Mouse (Mus musculus): ENCODE measurements around the gene Rad51b.

- TF ChIP-seq CTCF (IDR thresholded peaks at IDR 0.05; ENCODE audit: low read depth, low read length) (peak; percentile 46; the same call in 1 of the 2 replicates), GATA1 (IDR thresholded peaks at IDR 0.05; ENCODE audit: borderline replicate concordance, low read length) (no peak), TAL1 (conservative IDR thresholded peaks at IDR 0.05; ENCODE audit: low read depth, low read length) (no peak)
Measured at GRCm38 (mm10) chr12:79362219-79362618, 65.1 kb downstream of the Rad51b start.
